Mouse (Mus musculus) leukemia stem cell, adult 10-12 weeks (primary cell): ENCODE measurements around the gene Top2a. TPM values are rescaled to one million over a fixed set of nuclear protein-coding genes. Genes with fewer than 3 reads are reported as not detected.

ENCODE experiments used
- polyA plus RNA-seq: library from polyadenylated mRNA; stranded (reverse); fragments of >175 nt; gene quantifications from 2 replicates; pipeline ENCODE4 v1.2.3, GENCODE M21; 2012; ENCODE audit warnings: low replicate concordance

Top2a gene
- 13.6 and 83.6 TPM in 2 replicates for polyA plus RNA-seq

GRCm38 (mm10) chr11:99023500-99024467, at the start of gene Top2a:
TSS of gene Top2a (minus strand) at chr11:99024189.

GRCm38 (mm10) chr11:99041051-99041729, 17.2 kb upstream of the Top2a start, which contains the start of gene Igfbp4:
TSS of gene Igfbp4 (plus strand) at chr11:99041244.

GRCm38 (mm10) chr11:98982773-98983133, 41.2 kb downstream of the Top2a start, which contains the start of gene Gjd3:
TSS of gene Gjd3 (minus strand) at chr11:98983016.

Other genes with a start within 250 kb of the Top2a start
- 1.6 and 4.8 TPM in 2 replicates for gene Nr1d1, start 248.9 kb downstream of the Top2a start, polyA plus RNA-seq
- gene Msl1, start 228.7 kb downstream of the Top2a start, polyA plus RNA-seq = 68.7 and 118 TPM in 2 replicates
- 33.5 and 39.4 TPM in 2 replicates for gene Casc3, start 219.3 kb downstream of the Top2a start, polyA plus RNA-seq
- gene Rapgefl1, start 187.4 kb downstream of the Top2a start, polyA plus RNA-seq = 0.37 and 0.64 TPM in 2 replicates
- 35.8 and 37.7 TPM in 2 replicates for gene Wipf2, start 160.6 kb downstream of the Top2a start, polyA plus RNA-seq
- 1.6 and 3.5 TPM in 2 replicates for gene Cdc6, start 116.4 kb downstream of the Top2a start, polyA plus RNA-seq
- 33.5 and 53.2 TPM in 2 replicates for gene Rara, start 96.4 kb downstream of the Top2a start, polyA plus RNA-seq
- gene Gjd3, start 41.2 kb downstream of the Top2a start, polyA plus RNA-seq = not detected in 2 replicates
- 61.9 and 62.5 TPM in 2 replicates for gene Igfbp4, start 17.1 kb upstream of the Top2a start, polyA plus RNA-seq
- gene Tns4, start 65.1 kb upstream of the Top2a start, polyA plus RNA-seq = 0.58 TPM in 1 of 2 replicates, not detected in the other
- 3.6 and 12.3 TPM in 2 replicates for gene Ccr7, start 130.9 kb upstream of the Top2a start, polyA plus RNA-seq
- 113 and 193 TPM in 2 replicates for gene Smarce1, start 206.8 kb upstream of the Top2a start, polyA plus RNA-seq
- 0.25 TPM in 1 of 2 replicates, not detected in the other for gene Krt222, start 219.9 kb upstream of the Top2a start, polyA plus RNA-seq